Mouse (Mus musculus) hindbrain, embryonic 13.5 days (tissue): ENCODE data around the gene Tec. TPM values are rescaled to one million over a fixed set of nuclear protein-coding genes. Genes with fewer than 3 reads are reported as not detected.

Experiments
- ATAC-seq: fragments of 200-750 bp; cut with Nextera tagmentation; 2 replicates; pipeline ENCODE4 v1.8.0; 2017; ENCODE audit warnings: moderate TSS enrichment; ENCODE audit not compliant: low FRiP score
- H3K27ac ChIP-seq: fragments of 300-500 bp; sonication (generic); 2 replicates; pipeline ENCODE4 v1.5.1; 2015; ENCODE audit warnings: inconsistent platforms, mild to moderate bottlenecking, moderate library complexity
- H3K27me3 ChIP-seq: fragments of 300-500 bp; sonication (generic); 2 replicates; pipeline ENCODE4 v1.6.1; 2015; ENCODE audit warnings: mild to moderate bottlenecking, inconsistent platforms
- H3K36me3 ChIP-seq: fragments of 300-500 bp; sonication (generic); 2 replicates; pipeline ENCODE4 v1.6.1; 2015; ENCODE audit warnings: mild to moderate bottlenecking, inconsistent platforms
- H3K4me1 ChIP-seq: fragments of 300-500 bp; sonication (generic); replicated peaks from 2 replicates; pipeline ENCODE4 v1.6.1; 2015; ENCODE audit warnings: inconsistent platforms
- H3K4me2 ChIP-seq: fragments of 300-500 bp; sonication (generic); 2 replicates; pipeline ENCODE4 v1.6.1; 2015; ENCODE audit warnings: inconsistent platforms, mild to moderate bottlenecking, moderate library complexity
- H3K4me3 ChIP-seq: fragments of 300-500 bp; sonication (generic); 2 replicates; pipeline ENCODE4 v1.5.1; 2015; ENCODE audit warnings: mild to moderate bottlenecking, inconsistent platforms
- H3K9ac ChIP-seq: fragments of 300-500 bp; sonication (generic); 2 replicates; pipeline ENCODE4 v1.6.1; 2015; ENCODE audit warnings: mild to moderate bottlenecking, inconsistent platforms
- H3K9me3 ChIP-seq: fragments of 300-500 bp; sonication (generic); 2 replicates; pipeline ENCODE4 v1.6.1; 2016; ENCODE audit warnings: inconsistent platforms
- WGBS: fragments of 180-500 bp; shearing (Covaris S2); methylation state at CpG from one replicate; pipeline ENCODE4 v1.1.7; 2015; 5-methylcytosine and 5-hydroxymethylcytosine counted together
- polyA plus RNA-seq: library from polyadenylated mRNA; unstranded; fragments of >200 nt; fragmentation: Nextera tagmentation; extraction: Ambion mirVana; gene quantifications from 2 replicates; pipeline ENCODE4 v1.2.1, GENCODE M21; 2015

Tec gene
- polyA plus RNA-seq, 1 experiment from 2014 or later: 9.8 TPM

DNA sequence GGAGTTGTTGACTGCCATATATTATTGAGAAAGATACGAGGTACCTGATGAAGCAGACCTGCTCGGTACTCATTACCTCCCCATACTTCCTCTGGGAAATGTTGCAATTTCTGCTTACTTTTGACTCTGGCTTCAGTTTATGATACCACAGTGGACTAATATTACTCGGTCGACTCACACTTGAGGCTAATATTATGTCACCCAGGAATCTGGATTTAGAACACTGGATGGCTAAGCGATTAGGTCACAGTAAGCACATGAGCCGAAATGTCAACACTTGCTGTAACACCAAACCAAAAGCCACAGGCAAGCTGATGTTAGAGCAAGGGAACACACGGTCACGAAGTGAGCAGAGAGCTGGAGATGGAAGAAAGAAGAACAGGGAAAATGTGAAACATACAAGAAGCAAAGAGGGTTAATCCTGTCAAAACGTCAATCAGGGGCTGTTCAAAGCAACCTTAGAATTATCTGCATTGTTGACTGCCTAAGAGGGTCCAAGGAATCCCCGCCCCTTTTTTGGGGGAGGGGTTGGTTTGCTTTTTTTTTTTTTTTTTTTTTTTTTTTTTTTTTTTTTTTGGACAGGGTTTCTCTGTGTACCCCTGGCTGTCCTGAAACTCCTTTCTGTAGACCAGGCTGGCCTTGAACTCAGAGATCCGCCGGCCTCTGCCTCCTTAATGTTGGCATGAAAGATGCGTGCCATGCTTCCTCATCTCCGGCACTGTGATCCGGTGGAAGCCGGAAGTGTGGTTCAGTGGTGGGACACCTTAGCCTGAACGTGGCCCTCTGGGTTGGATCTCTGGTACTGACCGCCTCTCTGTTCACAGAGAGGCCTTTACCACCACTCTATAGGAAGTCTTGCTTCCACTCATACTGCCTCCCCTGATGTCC, 36.9 kb upstream of the Tec start:
- 85% methylated on average over 18 of the region's 18 CpGs for WGBS
- no peak overlapping the region for H3K4me2 ChIP-seq
- H3K27me3 ChIP-seq: no peaks in the 10 kb centered on the region
- H3K4me3 ChIP-seq: no peak overlapping the region
- no peak for ATAC-seq
- H3K9ac ChIP-seq: no peak overlapping the region
- H3K36me3 ChIP-seq: no peaks in the 10 kb centered on the region
- H3K9me3 ChIP-seq: no peaks in the 10 kb centered on the region
- H3K27ac ChIP-seq: no peak overlapping the region
- H3K4me1 ChIP-seq: no peaks in the 10 kb centered on the region

GRCm38 (mm10) chr5:72902876-72903516, 34.7 kb upstream of the Tec start:
- no peak overlapping the region for H3K4me2 ChIP-seq
- no peaks in the 10 kb centered on the region for H3K4me1 ChIP-seq
- H3K36me3 ChIP-seq: no peaks in the 10 kb centered on the region
- WGBS: 91% methylated on average over 3 of the region's 3 CpGs
- no peaks in the 10 kb centered on the region for H3K27me3 ChIP-seq
- H3K9me3 ChIP-seq: no peaks in the 10 kb centered on the region
- no peak overlapping the region for H3K9ac ChIP-seq
- no peak for ATAC-seq
- H3K4me3 ChIP-seq: no peak overlapping the region
- no peak overlapping the region for H3K27ac ChIP-seq

GRCm38 (mm10) chr5:72902312-72902711, 34.0 kb upstream of the Tec start:
- Histone ChIP-seq H3K9me3 (no peaks in the 10 kb centered on the region), H3K4me3 (no peak overlapping the region), H3K4me2 (no peak overlapping the region), H3K27ac (no peak overlapping the region), H3K36me3 (no peaks in the 10 kb centered on the region), H3K9ac (no peak overlapping the region), H3K27me3 (no peaks in the 10 kb centered on the region), H3K4me1 (no peaks in the 10 kb centered on the region)
- ATAC-seq: no peak
- 31% methylated on average over 3 of the region's 3 CpGs for WGBS

GRCm38 (mm10) chr5:72901866-72902265, 33.6 kb upstream of the Tec start:
- WGBS: 79% methylated on average over 4 of the region's 4 CpGs
- Histone ChIP-seq H3K27ac (no peak overlapping the region), H3K4me3 (no peak overlapping the region), H3K4me2 (no peak overlapping the region), H3K9ac (no peak overlapping the region), H3K9me3 (no peaks in the 10 kb centered on the region), H3K27me3 (no peaks in the 10 kb centered on the region), H3K36me3 (no peaks in the 10 kb centered on the region), H3K4me1 (no peaks in the 10 kb centered on the region)
- ATAC-seq: no peak

DNA sequence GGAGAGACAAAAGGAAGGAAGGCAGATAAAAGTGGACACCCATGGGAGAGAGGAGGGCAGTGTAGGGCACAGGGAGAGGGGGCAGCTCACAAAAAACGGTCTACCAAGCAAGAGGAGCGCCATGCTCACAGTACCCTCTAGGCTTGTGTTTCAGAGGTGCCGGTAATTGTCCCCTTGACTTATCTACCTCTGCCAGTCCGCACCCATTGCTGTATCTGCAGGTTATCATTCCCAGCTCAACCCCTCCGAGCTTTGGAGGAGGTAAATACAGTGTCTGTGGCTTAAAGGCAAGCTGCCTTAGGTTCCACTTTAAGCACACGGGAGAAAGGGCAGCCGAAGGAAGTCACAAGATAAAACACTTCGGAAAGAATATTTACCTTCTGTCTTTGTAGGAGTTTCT, 31.0 kb upstream of the Tec start:
- 90% methylated on average over 8 of the region's 8 CpGs for WGBS
- Histone ChIP-seq H3K27ac (no peak overlapping the region), H3K36me3 (no peaks in the 10 kb centered on the region), H3K4me3 (no peak overlapping the region), H3K4me1 (no peaks in the 10 kb centered on the region), H3K9ac (no peak overlapping the region), H3K9me3 (no peaks in the 10 kb centered on the region), H3K4me2 (no peak overlapping the region), H3K27me3 (no peaks in the 10 kb centered on the region)
- ATAC-seq: no peak

- no peak overlapping the region for H3K9ac ChIP-seq
- H3K4me3 ChIP-seq: no peak overlapping the region
- no peak overlapping the region for H3K4me2 ChIP-seq
- 66% methylated on average over 6 of the region's 6 CpGs for whole genome bisulfite sequencing
- no peak for ATAC-seq
- no peaks in the 10 kb centered on the region for H3K9me3 ChIP-seq
- H3K27ac ChIP-seq: no peak overlapping the region
- no peaks in the 10 kb centered on the region for H3K27me3 ChIP-seq
- H3K4me1 ChIP-seq: no peaks in the 10 kb centered on the region
- no peaks in the 10 kb centered on the region for H3K36me3 ChIP-seq
These were observed 29.7 kb upstream of the Tec start for GRCm38 (mm10) chr5:72897998-72898397.

DNA sequence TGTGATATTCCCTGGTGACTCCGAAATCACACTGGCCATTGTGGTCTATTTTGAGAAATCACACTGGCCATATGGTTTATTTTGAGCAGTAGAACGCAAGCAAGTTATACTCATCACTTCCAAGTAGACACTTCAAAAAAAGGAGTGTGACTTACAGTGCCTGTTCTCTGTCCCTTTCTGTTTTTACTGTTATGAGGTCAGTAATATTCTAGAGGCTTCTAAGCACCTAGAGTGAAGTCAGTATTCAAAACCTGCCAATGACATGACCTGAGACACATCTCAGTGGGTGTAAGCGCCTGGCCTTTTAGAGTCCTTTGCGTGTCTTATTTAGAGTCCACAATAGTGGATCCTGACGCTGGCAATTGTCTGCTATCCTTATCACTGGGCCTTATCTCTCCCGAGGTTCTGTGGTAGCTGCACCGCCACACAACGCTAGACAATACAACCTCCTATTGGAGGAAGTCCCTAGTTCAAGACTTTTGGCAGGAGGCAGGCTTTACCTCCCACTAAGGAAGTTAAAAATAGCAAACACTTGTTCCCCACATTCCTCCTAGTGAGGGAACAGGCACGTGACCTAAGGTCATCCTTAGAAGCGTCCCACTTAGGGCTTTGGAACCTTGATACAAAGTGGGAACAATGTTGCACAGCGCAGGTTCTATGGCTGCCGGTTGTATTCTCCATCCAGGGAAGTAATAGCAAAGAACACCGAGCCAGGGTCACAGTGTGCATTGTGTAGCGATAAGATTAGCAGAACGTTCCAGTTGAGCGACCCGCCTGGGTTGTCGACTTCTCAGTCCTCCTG, 28.4 kb upstream of the Tec start:
- Histone ChIP-seq H3K27ac (no peak overlapping the region), H3K9ac (no peak overlapping the region), H3K36me3 (no peaks in the 10 kb centered on the region), H3K4me3 (no peak overlapping the region), H3K4me1 (no peaks in the 10 kb centered on the region), H3K27me3 (no peaks in the 10 kb centered on the region), H3K9me3 (no peaks in the 10 kb centered on the region), H3K4me2 (no peak overlapping the region)
- 82% methylated on average over 18 of the region's 18 CpGs for WGBS
- ATAC-seq: no peak

GRCm38 (mm10) chr5:72895261-72895660, 27.0 kb upstream of the Tec start:
- no peak overlapping the region for H3K27ac ChIP-seq
- WGBS: 93% methylated on average over 11 of the region's 11 CpGs

DNA sequence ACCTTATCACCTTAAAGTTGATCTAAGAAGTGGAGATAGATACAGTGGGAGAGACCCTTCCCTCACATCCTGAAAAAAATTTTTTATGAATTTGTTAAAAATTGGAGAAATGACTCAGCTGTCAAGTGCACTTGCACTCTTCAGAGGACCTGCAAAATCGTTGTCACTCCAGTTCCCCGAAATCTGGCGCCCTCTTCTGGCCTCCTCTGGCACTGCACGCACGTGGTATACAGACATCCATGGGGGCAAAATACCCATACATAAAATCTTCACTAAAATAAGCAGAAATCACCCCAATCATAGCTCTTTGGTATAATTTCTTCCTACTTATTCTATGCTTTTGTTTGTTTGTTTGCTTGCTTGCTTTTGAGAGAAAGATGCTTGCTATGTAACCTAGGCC, 25.7 kb upstream of the Tec start:
- Histone ChIP-seq H3K27ac (no peak overlapping the region), H3K36me3 (no peaks in the 10 kb centered on the region), H3K9ac (no peak overlapping the region), H3K27me3 (no peaks in the 10 kb centered on the region), H3K4me2 (no peak overlapping the region), H3K4me1 (no peaks in the 10 kb centered on the region), H3K4me3 (no peak overlapping the region), H3K9me3 (no peaks in the 10 kb centered on the region)
- ATAC-seq: no peak
- 62% methylated on average over 5 of the region's 5 CpGs for WGBS

More at GRCm38 (mm10) chr5:72895261-72895660, 27.0 kb upstream of the Tec start:
- H3K27me3 ChIP-seq: no peaks in the 10 kb centered on the region
- H3K4me3 ChIP-seq: no peak overlapping the region
- H3K36me3 ChIP-seq: no peaks in the 10 kb centered on the region
- no peak for ATAC-seq
- H3K9me3 ChIP-seq: no peaks in the 10 kb centered on the region
- no peak overlapping the region for H3K9ac ChIP-seq
- no peak overlapping the region for H3K4me2 ChIP-seq
- no peaks in the 10 kb centered on the region for H3K4me1 ChIP-seq

DNA sequence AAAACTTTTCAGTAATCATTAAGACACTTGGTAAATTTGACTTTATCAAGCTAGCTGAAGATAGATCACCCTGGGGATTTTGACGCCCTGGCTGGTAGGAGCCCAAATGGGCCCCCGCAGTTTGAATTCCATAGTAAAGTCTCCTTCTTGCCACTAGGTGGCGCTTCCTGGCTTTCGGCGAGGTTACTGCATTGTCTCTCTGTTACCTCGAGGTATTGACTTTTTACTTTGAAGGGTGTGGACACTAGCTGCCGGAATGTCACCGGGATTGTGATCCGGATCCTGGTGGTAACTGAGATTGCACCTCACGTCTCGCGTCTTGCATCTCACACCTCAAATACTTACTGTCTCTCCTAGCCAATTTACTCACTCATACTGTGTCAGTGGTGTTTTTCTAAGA, 23.3 kb upstream of the Tec start:
- ATAC-seq: 0 out of 2 replicates have a peak, but pooled peaks have one; percentile 39
- no peak overlapping the region for H3K4me2 ChIP-seq
- no peaks in the 10 kb centered on the region for H3K27me3 ChIP-seq
- H3K4me3 ChIP-seq: no peak overlapping the region
- H3K27ac ChIP-seq: no peak overlapping the region
- no peaks in the 10 kb centered on the region for H3K9me3 ChIP-seq
- no peaks in the 10 kb centered on the region for H3K4me1 ChIP-seq
- H3K9ac ChIP-seq: no peak overlapping the region
- H3K36me3 ChIP-seq: no peaks in the 10 kb centered on the region
- WGBS: 5% methylated on average over 12 of the region's 12 CpGs

- Histone ChIP-seq H3K4me2 (no peak overlapping the region), H3K9me3 (no peaks in the 10 kb centered on the region), H3K9ac (no peak overlapping the region), H3K4me3 (no peak overlapping the region), H3K27me3 (no peaks in the 10 kb centered on the region), H3K4me1 (no peaks in the 10 kb centered on the region), H3K36me3 (no peaks in the 10 kb centered on the region), H3K27ac (no peak overlapping the region)
- WGBS: 92% methylated on average over 7 of the region's 7 CpGs
- ATAC-seq: no peak
These were observed 20.0 kb upstream of the Tec start for GRCm38 (mm10) chr5:72888260-72888659.

DNA sequence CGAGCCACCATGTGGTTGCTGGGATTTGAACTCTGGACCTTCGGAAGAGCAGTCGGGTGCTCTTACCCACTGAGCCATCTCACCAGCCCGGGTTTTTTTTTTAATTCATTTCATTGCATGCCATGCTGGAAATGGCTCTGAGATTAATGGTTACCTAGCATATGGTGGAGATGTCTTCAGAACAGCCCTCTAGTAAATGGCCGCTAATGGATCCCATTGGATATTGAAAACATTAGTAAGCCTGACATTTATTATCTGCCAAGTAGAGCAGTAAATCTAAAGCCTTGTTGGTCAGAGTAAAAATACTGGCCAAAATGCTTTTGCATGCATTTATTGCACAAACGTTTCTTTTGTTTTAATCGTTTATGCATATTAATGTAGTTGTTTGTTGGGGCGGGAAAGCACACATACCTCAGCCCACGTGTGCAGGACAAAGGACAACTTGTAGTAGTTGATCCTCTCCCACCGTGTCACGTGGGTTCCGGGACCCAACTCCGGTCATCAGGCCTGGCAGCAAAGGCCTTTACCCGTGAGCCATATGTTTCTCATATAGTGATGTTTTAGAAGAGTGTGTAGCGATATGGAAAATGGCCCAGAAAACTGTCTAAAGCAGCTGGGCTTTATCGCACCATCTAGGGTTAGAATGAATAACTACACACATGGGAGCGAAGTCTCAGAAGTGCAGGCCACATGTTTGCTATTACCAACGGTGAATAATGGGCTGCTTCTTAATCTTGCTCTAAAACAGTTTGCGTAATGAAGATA, 18.4 kb upstream of the Tec start:
- Histone ChIP-seq H3K4me1 (no peaks in the 10 kb centered on the region), H3K4me3 (no peak overlapping the region), H3K9me3 (no peaks in the 10 kb centered on the region), H3K27me3 (no peaks in the 10 kb centered on the region), H3K4me2 (no peak overlapping the region), H3K27ac (no peak overlapping the region), H3K36me3 (no peaks in the 10 kb centered on the region), H3K9ac (no peak overlapping the region)
- ATAC-seq: peak; percentile 65; the same call in 1 of the 2 replicates
- 73% methylated on average over 19 of the region's 19 CpGs for WGBS
